Mouse (Mus musculus): ENCODE results near the gene Srek1ip1.

The Srek1ip1 gene

DNA sequence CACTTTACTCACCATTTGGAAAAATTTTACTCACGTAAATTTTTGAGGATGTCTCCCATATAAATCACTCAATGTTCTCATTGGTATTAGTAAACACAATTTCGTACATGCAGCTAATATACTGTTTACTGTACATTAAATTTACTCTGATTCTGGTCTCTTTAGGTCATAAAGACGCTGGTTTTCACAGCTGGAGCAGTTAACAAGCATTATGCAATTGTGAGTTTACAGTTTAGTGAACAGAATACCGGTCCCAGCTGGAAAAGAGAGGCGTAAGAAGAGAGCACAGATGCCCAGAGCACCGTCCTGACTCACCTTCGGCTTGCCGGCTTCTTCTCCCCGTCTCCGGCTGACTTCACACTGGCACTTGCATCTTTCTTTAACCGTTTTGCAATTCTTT, at the start of gene Srek1ip1:
Gene Srek1ip1 (plus strand): TSS at position 301 of the 400 bp plus-strand sequence.
- no peak for DNase-seq (ENCODE audit: low spot score in 2 of 2)

DNA sequence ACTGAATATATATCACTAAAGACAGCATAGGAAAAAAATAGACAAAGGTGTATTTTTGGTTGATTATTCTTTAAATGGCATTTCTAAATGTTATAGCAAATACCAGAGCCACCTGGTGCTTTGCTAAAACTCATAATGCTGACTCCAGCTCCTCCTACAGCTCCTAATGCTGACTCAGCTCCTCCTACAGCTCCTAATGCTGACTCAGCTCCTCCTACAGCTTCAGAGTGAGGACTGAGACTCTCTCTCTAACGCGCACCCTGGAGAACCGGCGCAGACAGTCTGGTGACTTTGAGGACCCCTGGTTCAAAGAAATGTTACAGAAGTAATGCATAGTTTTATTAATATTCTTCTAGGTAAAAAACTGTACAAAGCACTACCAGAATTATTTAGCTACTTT, 49.4 kb upstream of the Srek1ip1 start:
- no peak for DNase-seq (ENCODE audit: low spot score in 2 of 2)

DNA sequence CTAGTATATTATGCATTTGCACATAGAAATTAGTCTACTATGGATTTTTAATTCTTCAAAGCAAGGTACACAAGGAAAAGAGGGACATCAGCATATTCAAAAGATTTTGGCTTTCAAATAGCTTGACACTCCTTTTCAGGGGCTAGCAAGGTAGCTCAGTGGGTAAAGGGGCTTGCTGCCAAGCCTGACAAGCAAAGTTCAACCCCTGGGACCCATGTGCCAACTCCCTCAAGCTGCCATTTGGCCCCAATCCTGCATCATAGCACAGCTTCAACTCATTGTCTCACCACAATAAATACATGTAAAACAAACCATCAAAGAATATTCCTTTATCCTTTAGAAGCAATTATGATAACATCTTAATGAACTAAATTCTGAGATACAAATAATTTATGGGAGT, 45.3 kb upstream of the Srek1ip1 start:
- DNase-seq (ENCODE audit: low spot score in 2 of 2), result no peak

DNA sequence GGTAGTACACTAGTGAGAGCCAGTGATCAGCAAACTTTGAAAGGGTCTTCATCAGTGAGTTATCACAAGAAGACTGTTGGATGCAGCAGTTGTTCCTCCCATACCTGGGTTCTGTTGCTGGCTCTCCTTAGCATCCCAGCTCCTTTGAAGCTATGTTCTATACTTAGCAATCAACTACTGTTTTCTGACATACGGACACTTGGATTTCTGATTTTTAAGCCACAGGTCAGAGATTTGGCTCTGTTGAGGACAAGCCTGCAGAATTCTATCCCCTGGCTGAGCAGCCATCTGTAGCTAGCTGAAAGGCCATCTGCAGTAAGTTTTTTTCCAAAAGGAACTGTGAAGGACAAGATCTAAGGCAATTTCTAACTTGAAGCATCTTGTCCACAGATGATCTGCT, 32.9 kb upstream of the Srek1ip1 start:
- no peak for DNase-seq (ENCODE audit: low spot score in 2 of 2)

DNA sequence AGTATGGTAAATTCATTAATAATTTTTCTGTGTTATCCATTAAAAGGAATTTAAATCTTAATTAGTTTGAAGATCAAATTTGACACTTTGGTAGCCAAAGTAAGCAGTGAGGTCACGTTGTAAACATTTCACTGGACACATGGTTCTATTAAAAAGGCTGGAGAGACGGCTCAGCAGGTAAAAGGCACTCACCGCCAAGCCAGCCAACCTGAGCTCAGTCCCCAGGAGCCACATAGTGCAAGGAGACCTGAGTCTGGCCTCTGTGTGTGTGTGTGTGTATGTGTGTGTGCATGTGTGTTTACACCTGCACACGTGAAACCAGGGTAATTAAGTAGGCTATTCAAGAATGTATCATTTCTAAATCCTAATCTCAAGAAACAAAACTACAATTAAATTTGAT, 29.9 kb upstream of the Srek1ip1 start:
- DNase-seq (ENCODE audit: low spot score in 2 of 2), result no peak

DNA sequence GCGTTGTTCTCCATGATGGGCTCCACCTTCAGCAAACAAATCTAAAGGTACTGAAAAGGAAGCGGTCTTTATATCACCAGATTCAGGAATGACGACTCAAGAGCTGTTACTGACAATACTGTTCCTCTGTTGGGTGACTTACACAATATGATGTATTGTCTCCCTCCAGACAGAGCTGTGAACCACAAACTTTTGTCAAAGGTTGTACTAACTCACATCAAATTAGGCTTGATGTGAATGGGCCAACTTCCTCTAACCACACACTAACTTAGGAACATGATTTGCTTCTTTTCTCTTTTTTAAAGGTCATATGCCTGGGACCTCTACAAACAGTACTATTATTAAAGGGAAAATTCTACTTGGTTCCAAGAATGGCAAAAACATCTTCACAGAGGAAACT, 29.1 kb upstream of the Srek1ip1 start:
- DNase-seq (ENCODE audit: low spot score in 2 of 2), result no peak

DNA sequence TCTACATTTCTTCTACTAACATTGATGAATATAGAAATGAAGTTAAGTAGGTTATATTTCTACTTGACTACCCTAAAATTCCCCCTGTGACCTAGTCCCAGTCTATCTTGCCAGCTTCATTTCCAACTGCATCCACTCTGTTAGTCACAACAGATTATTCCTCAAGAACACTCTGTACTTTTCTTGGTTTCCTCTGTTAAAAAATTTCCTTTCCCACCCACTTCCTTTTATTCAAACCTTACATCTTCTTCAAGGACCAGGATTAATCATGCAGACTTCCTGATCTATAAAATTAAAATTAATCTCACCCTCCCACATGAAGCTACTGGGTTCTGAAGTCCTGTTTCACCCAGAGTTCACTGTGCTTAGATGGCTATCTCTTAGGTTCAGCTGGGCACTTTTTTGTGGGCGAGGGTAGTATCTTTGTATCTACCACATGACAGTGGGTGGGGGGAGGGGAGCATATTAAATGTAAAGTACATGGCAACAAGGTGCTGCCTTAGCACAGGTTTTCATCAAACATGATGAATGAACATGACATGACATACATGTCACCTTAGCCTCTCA, 13.1 kb upstream of the Srek1ip1 start:
- DNase-seq (ENCODE audit: low spot score in 2 of 2), result no peak

DNA sequence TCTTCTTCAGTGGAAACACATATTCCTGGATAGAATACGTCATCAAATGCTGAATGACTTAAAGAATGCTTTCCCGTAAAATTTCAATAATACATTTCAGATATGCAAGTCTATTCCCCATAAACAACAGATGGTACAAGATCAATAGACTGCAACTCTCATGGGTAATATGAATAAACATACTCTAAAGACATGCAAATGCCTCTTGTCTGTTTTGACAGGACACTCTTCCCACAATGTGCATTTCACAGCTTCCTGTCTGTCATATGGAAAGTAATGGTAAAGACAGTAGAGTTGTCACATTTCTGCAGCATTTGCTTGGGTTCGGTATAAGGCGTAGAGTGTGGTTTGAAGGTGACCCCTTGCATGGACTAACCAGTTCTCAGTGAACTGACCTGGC, 5.0 kb upstream of the Srek1ip1 start:
- DNase-seq (ENCODE audit: low spot score in 2 of 2), result no peak

DNA sequence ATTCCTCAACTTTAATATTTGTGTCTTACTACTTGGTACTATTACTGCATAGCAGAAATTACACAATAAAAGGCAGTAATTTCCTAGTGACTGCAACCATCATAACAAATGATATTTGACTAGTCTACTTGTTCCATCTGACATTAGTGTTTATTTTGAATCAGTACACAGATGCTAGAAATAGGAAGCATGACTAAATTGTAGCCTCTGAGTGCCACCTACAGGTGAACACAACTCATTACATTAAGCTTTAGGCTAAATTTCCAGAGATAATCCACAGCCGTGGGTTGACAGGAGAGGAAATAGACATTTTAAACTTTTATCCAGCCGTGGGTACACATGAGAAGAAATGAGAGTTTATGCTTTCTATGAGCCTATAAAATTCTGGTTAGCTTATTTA, 2.6 kb upstream of the Srek1ip1 start:
- peak in 1 of 2 experiments; percentile 5 for DNase-seq (ENCODE audit: low spot score in 2 of 2)

DNA sequence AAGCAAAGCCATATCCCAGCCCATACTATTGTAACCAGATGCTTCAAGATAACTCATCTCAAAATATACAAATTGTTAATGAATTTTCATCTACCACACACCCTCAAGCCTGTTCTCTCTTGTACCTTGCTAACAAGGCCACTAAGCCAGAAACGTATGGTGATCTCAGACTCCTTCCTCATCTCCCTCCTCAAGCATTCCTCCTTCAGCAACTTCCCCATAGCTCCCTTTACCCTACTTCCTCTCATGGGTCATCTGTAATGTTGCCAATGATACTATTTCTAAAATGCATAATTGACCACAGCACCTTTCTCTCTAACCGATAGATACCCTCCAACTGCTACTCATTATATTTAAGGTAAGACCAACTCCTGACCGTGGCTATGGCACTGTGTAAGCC, 2.1 kb downstream of the Srek1ip1 start:
- DNase-seq (ENCODE audit: low spot score in 2 of 2), result no peak

DNA sequence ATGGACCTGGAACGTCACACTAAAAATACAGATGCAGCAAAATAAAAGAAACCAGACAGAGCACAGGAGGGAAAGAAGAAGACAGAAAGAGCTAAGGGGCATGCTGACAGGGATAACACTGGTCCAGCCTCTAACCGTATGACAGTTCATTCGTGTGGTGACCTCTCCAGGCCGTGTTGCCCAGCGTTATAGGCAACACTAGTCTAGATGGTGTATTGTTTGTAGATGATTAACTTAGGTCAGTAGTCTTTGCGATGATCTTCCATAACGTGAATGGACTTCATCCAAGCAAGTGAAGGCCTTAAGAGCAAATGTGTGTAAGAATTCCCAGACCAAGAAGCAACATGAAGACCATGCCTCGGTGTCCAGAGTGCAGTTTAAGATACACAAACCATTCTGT, 6.8 kb downstream of the Srek1ip1 start:
- DNase-seq (ENCODE audit: low spot score in 2 of 2), result no peak

DNA sequence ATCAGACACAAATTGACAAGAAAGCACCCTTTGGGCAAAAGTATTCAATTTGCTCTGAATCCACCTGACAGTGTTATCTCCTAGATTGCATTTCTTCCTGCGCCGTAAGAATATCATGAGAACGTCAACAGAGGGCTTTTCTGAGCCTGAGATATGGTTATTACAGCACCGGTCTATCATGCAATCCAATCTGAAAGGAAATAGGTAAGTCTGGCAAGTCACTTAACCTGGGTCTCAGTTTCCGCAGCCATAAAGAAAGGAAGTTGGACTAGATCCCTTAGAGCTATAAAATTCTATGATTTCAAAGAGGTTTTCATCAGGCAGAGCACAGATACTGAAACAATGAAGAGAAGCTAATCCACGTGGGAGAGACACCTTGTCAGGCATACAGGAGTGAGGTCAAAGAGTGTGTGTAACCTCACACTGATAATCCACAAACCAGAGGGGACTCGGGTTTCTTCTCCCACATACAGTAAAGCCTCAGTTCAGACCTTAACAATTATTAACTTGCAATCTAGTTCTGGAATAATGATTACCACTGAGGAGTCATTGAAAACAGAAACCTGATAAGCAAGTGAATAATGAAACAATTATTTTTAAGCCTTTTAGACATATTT, 7.4 kb downstream of the Srek1ip1 start:
- no peak for DNase-seq (ENCODE audit: low spot score in 2 of 2)

DNA sequence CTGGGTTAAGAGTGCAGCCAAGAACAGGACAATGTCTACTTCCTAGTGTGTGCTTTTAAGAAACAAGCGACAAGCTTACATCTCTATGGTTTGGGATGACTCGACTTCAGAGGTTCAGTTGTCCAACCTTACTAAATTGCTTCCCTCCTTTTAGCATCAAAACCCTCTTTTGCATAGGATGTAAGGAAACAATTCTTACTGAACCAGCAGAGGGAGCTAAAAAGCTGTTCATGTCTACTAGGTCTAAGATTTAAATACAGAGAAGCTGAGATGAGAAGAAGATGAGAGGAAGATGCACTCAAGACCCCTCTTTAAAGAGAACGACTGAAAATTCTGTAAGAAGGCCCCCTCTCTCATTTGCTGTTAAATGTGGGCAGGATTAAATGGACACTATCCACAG, 13.4 kb downstream of the Srek1ip1 start:
- DNase-seq (ENCODE audit: low spot score in 2 of 2), result no peak

DNA sequence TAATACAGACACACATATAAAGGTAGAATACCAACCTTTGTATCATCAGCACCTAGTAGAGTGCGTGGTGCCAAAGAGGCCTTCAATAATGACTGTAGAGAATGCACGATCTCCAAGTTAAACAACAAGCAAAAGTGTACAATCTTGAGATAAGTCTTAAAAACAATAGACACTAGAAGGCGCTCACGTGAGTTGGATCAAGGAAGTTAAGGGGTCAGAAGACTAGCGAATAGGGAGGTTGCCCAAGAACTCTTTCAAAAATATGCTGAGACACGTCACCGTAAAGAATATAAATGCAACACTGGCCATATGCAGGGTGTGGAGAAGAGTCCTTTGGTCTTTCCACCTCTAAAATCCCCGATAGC, 24.0 kb downstream of the Srek1ip1 start:
- DNase-seq (ENCODE audit: low spot score in 2 of 2), result no peak

DNA sequence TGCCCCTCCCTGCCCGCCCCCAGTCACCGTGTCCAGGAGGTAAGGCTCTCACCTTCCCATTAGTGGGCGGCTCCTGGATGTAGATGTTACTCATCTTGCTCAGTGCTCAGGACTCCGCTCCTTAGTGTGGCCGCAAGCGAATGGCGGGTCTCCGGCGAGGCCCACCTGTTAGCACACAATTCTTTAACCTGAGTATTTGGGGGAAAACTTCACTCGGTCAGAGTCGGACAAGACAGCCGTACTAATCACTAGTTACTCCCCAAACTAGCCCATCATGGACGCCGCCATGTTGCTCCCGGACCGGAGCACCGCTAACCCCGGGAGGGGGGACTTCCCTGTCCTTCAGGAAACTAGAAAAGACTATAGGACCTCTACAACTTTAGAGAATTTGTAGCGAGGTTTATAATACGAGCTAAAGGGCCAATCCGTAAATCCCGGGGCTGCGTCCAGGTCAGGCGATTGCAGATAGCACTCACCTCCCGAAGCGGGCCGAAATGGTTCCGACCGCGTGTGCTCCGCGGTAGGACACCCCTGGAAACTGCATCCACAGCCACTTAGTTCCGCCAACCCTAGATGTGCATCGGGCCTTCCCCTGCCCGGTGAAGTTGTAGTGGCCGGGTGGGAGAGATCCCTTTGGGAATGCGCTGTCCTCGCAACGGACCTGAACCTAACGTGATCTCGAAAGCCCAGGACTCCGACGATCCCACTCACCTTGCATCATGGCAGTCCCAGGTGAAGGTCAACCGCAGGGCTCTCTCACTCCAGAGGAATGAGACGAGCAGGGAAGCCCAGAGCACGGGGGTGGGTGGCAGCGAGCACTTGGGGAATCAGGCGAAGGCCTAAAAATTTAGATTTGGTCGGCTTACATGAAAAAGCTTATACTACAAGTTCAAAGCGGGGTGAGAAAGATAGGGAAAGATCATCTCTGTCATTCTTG, 24.6 kb downstream of the Srek1ip1 start, which contains the start of gene Cwc27:
Gene Cwc27 (minus strand): TSS at position 508 of the 937 bp plus-strand sequence.
- peak; percentile 67 to 74 for DNase-seq (ENCODE audit: low spot score in 2 of 2)

DNA sequence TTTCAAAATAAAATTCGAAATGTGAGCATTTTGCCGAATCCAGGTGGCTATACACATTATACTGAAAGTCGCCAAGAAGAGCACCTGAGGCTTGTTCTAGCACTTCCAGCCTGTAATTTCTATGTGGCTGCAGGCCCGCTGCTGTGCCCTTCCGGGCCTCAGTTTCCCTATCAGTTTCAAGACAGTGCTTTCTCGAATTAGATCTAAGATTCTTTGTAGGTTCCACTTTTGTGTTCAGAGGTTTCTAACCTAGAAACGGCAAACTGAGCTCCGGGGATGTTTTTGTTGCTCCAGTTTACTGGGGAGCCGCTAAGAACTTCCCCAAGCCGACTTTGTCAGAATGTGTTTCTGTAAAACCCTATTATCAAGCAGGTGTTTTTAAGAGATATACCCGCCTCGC, 25.4 kb downstream of the Srek1ip1 start:
- DNase-seq (ENCODE audit: low spot score in 2 of 2), result peak in 1 of 2 experiments; percentile 2

DNA sequence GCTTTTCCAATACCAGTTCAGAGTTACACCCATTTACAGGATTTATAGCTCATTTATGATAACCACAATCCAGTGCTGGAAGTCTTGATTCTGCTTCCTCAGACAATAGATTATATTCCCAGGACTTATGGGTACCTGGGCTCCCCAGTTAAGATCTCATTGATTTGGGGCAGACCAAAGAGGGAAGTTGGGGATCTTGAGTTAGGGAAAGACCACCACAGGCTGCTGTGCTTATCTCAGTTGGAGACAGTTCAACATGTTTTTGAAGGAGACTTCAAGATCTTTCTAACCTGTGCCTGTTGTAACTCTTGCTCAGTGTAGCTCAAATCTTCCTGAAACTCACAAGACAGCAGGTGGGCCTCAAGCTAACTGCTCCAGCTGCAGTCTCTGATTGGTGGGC, 28.9 kb downstream of the Srek1ip1 start:
- DNase-seq (ENCODE audit: low spot score in 2 of 2), result no peak

DNA sequence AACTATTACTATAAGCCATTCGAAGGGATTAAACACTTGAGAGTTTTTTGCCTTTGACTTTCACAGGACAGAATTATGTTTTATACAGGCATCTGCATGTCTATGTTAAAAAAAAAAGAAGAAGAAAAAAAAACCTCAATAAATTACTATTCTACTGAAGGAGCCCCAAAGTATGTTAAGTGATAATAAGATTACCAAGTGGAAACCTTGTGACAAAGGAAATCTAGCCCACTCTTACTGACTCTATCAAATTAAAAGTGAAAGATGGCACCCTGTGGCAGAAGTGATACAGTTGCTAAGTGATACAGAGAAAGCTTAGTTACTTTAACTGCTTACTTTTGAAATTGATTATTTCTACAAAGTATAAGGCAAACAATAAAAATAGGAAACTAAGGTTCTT, 29.6 kb downstream of the Srek1ip1 start:
- no peak for DNase-seq (ENCODE audit: low spot score in 2 of 2)

DNA sequence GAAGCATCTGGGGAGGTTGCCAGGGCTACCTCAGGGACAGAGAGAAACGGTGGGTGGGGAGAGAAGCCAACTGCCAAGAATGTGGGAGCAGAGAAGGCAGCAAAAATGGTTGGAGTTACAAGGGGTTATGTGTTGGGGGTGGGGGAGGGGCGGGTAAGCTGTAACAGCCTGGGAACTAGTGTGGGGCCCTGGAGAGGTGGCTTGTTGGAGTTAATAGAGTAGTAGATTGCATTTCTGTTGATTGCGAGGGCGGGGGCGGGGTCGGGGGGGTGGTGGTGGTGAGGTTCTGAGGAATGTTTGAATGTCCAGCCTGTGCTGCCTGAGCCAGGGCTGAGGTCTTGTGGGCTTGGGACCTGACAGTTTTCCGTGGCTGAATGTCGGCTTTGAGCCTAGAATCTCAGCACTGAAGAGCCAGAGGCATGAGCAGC, 30.1 kb downstream of the Srek1ip1 start:
- no peak for DNase-seq (ENCODE audit: low spot score in 2 of 2)

DNA sequence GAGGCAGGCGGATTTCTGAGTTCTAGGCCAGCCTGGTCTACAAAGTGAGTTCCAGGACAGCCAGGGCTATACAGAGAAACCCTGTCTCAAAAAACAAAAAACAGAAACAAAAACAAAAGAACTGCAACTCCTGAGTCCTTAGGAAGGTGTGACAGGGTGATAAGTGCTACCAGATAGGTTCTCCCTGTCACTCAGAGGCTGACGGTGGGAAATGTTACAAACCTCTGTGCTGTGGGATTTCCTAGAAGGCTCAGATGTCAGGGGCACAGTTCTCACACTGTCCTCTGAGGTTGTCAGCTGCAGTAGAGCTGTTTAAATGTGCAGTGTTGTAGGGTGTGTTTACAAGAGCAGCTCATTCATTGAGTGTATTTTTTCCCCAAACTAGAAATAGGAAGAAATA, 33.2 kb downstream of the Srek1ip1 start:
- DNase-seq (ENCODE audit: low spot score in 2 of 2), result no peak

DNA sequence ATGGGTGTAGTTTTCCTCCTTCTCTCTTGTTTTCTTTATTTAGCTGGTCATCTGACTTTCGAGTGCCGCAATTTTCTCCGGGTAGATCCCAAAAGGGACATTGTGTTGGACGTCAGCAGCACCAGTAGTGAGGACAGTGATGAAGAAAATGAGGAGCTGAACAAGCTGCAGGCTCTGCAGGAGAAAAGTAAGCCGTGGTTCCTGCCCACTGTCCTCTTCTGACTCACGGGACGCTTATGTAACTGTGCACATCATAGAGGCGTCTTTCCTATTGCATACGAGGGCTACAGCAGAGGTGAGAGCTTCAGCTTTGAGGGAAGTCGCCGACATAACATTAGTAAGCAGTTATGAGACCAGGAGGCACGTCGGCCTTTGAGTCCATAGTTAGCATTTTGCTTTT, 40.5 kb downstream of the Srek1ip1 start:
- DNase-seq (ENCODE audit: low spot score in 2 of 2), result no peak

DNA sequence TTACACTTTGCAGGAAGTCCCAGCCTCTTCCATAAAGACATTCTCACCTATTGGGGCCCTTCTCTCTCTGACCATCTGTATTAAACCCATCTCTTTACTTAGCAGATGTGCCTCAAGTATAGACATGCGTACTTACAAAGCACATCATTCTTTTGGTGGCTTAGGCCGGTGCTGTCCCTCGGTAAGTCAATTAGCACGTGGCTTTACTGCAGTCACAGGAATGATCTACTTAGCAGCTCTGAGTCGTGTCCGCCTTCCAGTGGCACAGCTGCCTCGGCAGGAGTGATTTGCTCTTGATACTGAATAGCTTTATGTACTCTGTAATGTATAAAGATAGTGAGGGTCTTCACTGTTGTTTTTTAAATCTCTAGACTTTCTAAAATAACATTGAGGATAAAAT, 45.3 kb downstream of the Srek1ip1 start:
- no peak for DNase-seq (ENCODE audit: low spot score in 2 of 2)

DNA sequence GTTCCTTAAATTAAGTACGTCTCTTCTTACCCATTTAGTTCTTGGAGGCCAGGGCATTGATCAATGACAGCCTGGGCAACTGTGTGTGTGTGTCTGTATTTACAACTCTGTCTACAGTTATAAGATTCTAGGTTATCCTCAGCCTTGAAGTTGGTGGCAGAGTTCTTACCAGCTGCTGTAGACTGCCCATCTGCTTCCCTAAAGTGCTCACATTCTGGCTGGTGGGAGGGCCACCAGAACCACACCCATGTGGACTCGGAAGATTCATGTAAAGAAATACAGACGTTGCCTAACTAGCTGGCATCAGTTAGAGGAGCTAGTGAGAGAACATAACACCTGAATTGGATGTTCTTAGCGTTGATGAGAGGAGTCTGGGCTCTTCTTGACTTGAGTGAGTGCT, 49.7 kb downstream of the Srek1ip1 start:
- no peak for DNase-seq (ENCODE audit: low spot score in 2 of 2)
